Mouse (Mus musculus) kidney, embryonic 16.5 days (tissue): Measurements from ENCODE around the gene Tmem132b. TPM values are rescaled to one million over a fixed set of nuclear protein-coding genes. Genes with fewer than 3 reads are reported as not detected.
"Not testable (repeated sequence)": the region's sequence is repeated elsewhere in the genome, so short reads cannot be mapped to it uniquely, and the experiment has no call there.

Experiments
- ATAC-seq: fragments of 200-750 bp; cut with Nextera tagmentation; 2 replicates; pipeline ENCODE4 v1.8.0; 2017; ENCODE audit warnings: moderate TSS enrichment; ENCODE audit not compliant: low FRiP score, low TSS enrichment
- H3K27ac ChIP-seq: fragments of 300-500 bp; sonication (generic); 2 replicates; pipeline ENCODE4 v1.5.1; 2014; ENCODE audit warnings: low read length
- H3K27me3 ChIP-seq: fragments of 300-500 bp; sonication (generic); 2 replicates; pipeline ENCODE4 v1.6.1; 2014; ENCODE audit warnings: low read length, control low read depth, mixed read lengths; ENCODE audit not compliant: insufficient read depth
- H3K36me3 ChIP-seq: fragments of 300-500 bp; sonication (generic); 2 replicates; pipeline ENCODE4 v1.6.1; 2014; ENCODE audit warnings: low read length, control low read depth, mixed read lengths; ENCODE audit not compliant: insufficient read depth
- H3K4me1 ChIP-seq: fragments of 300-500 bp; sonication (generic); 2 replicates; pipeline ENCODE4 v1.6.1; 2014; ENCODE audit warnings: low read length, control low read depth, mixed read lengths; ENCODE audit not compliant: insufficient read depth
- H3K4me2 ChIP-seq: fragments of 300-500 bp; sonication (generic); replicated peaks from 2 replicates; pipeline ENCODE4 v1.6.1; 2014; ENCODE audit warnings: low read depth, low read length
- H3K4me3 ChIP-seq: fragments of 300-500 bp; sonication (generic); 2 replicates; pipeline ENCODE4 v1.5.1; 2014; ENCODE audit warnings: mild to moderate bottlenecking, low read length
- H3K9ac ChIP-seq: fragments of 300-500 bp; sonication (generic); replicated peaks from 2 replicates; pipeline ENCODE4 v1.6.1; 2014; ENCODE audit warnings: low read length
- H3K9me3 ChIP-seq: fragments of 300-500 bp; sonication (generic); 2 replicates; pipeline ENCODE4 v1.6.1; 2016; ENCODE audit warnings: low read length, control low read depth
- WGBS: fragments of 180-500 bp; shearing (Covaris S2); extraction: QIAGEN DNeasy Blood & Tissue Kit; methylation state at CpG from one replicate; pipeline ENCODE4 v1.1.7; 2014; 5-methylcytosine and 5-hydroxymethylcytosine counted together
- polyA plus RNA-seq: library from polyadenylated mRNA; unstranded; fragments of >200 nt; fragmentation: Nextera tagmentation; extraction: Ambion mirVana; gene quantifications from 2 replicates; pipeline ENCODE4 v1.2.1, GENCODE M21; 2015

Gene Tmem132b
- 0.18 and 0.39 TPM in 2 replicates for polyA plus RNA-seq

DNA sequence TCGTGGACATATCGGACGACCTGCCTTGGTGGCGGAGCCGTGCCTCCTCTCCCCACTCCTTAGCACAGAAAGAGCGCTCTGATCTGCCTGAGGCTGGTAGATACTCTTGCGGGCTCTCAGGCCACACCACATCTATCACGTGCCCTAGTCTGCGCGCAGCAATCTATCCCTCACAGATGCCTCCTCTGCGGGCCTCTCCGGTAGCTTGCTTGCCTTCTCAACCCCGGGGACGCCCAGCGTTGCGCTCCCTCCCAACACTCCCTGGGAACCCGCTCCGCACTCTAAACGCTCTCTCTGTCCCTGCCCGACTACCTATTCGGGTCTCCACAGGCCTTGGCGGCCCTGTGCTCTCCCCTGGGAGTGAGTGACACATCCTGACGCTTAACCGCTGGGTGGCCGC lies at the start of gene Tmem132b:
Tmem132b (plus strand) TSS at position 141 of the 400 bp plus-strand sequence.
- Histone ChIP-seq H3K36me3 (no peaks in the 10 kb centered on the region), H3K27ac (no peak within 1 kb of the TSS), H3K4me3 (peak within 1 kb of the TSS; percentile 54), H3K4me2 (peak within 1 kb of the TSS; percentile 94), H3K4me1 (peaks cover 26% of the 10 kb centered on the region), H3K27me3 (peaks cover 67% of the 10 kb centered on the region), H3K9me3 (peaks cover under 1% of the 10 kb centered on the region; the same call in 1 of the 2 replicates), H3K9ac (peak within 1 kb of the TSS; percentile 53)
- ATAC-seq, result no peak
- WGBS, result 2% methylated on average over 25 of the region's 25 CpGs

GRCm38 (mm10) chr5:125482474-125482873 lies 49.1 kb upstream of the Tmem132b start:
- Histone ChIP-seq H3K4me1 (peaks cover 13% of the 10 kb centered on the region), H3K9me3 (no peaks in the 10 kb centered on the region), H3K27ac (no peak overlapping the region), H3K27me3 (no peaks in the 10 kb centered on the region), H3K4me2 (no peak overlapping the region), H3K4me3 (no peak overlapping the region), H3K9ac (no peak overlapping the region), H3K36me3 (peaks cover 7% of the 10 kb centered on the region)
- ATAC-seq, result no peak
- WGBS, result 87% methylated on average over 7 of the region's 7 CpGs

DNA sequence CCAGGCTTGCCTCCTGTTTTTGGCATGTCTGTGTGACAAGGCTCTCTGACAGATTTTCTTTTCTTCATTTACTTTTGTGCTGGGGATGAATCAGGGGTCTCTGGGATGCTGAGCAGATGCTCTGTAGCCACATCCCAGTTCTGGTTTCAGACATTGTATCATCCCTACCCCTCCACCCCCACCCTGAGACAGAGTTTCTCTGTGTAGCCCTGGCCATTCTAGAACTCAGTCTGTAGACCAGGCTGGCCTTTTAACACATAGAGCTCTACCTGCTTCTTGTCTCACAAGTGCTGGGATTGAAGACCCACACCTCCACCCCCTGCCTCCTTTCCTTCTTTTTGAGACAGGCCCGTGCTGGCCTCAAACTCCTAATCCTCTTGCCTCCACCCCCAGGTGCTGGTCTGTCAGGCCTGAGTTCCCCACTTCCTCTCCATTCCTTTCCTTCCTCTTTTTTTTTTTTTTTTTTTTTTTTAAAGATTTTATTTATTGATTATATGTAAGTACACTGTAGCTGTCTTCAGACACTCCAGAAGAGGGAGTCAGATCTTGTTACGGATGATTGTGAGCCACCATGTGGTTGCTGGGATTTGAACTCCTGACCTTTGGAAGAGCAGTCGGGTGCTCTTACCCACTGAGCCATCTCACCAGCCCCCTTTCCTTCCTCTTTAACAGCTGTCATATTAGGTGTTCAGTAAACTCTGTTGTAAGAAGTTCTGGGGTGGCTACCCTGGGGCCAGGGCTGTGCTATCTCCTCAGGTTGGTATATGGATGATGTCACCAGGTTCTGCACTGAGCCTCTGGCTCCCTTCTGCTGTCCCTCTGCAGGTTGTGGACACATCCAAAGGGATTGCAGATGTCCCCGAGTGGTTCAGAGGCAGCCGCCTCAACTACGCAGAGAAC lies 47.6 kb upstream of the Tmem132b start:
- Histone ChIP-seq H3K4me1 (peaks cover 7% of the 10 kb centered on the region), H3K36me3 (peaks cover 7% of the 10 kb centered on the region), H3K27me3 (no peaks in the 10 kb centered on the region), H3K4me3 (no peak overlapping the region), H3K4me2 (no peak overlapping the region), H3K9ac (no peak overlapping the region), H3K27ac (no peak overlapping the region), H3K9me3 (no peaks in the 10 kb centered on the region)
- no peak for ATAC-seq
- WGBS, result 78% methylated on average over 5 of the region's 6 CpGs

DNA sequence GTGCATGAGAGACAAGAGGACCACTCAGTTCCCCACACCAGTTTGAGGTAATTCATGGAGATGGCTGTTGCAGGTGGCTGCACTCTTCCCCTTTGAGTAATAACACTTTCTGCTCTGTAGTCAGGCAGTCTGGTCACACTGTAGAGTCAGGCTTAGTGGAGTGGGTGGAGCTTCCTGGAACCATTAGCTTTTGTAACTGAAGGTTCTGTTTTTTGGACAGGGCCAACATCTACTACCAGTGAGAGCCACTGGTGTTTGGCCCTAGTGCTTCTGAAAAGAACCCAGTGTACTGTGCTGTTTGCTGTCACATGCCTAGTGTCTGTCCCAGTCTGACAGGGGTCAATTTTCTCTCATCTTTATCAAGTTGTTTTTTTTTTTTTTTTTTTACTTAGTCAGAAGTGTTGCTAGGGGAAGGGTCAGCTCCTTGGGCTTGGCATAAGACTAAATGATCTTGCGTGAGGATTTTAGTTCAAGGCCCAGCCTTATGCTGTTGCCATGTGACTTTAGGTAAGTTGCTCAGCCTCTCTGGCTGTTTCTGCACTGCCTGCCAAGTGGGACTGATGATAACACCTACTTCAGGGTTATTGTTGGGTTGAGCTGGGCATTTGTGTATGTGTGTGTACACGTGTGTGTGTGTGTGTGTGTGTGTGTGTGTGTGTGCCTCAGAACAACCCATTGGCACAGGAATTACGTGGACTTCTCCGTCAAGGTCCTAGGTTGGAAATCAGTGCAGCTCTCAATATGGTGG lies 46.4 kb upstream of the Tmem132b start:
- Histone ChIP-seq H3K27me3 (no peaks in the 10 kb centered on the region), H3K4me2 (no peak overlapping the region), H3K9me3 (no peaks in the 10 kb centered on the region), H3K27ac (no peak overlapping the region), H3K4me1 (peaks cover 7% of the 10 kb centered on the region), H3K36me3 (peaks cover 13% of the 10 kb centered on the region), H3K9ac (no peak overlapping the region), H3K4me3 (no peak overlapping the region)
- WGBS, result 93% methylated on average over 4 of the region's 4 CpGs
- no peak for ATAC-seq

DNA sequence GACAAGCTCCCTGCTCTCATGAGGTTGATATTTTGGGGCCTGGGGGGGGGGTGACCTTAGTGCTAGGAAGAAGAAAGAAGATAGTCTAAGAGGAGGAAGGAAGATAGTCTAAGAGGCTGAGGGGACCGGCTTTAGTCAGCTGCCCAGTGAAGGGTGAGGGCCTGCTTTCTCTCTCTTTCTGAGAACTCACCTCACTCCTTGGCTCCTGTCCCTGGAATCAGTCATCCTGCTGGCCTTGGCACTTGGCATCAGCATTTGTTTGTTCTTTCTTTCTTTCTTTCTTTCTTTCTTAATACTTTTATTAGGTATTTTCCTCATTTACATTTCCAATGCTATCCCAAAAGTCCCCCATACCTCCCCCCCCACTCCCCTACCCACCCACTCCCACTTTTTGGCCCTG lies 45.5 kb upstream of the Tmem132b start:
- Histone ChIP-seq H3K27me3 (no peaks in the 10 kb centered on the region), H3K4me1 (peaks cover 7% of the 10 kb centered on the region), H3K9me3 (no peaks in the 10 kb centered on the region), H3K9ac (no peak overlapping the region), H3K4me3 (no peak overlapping the region), H3K36me3 (peaks cover 19% of the 10 kb centered on the region), H3K4me2 (no peak overlapping the region), H3K27ac (no peak overlapping the region)
- ATAC-seq, result no peak
- WGBS, result 88% methylated on average over 1 of the region's 1 CpGs

GRCm38 (mm10) chr5:125487375-125488115 lies 44.0 kb upstream of the Tmem132b start:
- ATAC-seq, result peak; percentile 96
- Histone ChIP-seq H3K9ac (no peak overlapping the region), H3K9me3 (no peaks in the 10 kb centered on the region), H3K27me3 (no peaks in the 10 kb centered on the region), H3K4me2 (no peak overlapping the region), H3K4me3 (no peak overlapping the region), H3K27ac (peak overlapping the region; percentile 84), H3K36me3 (peaks cover 25% of the 10 kb centered on the region), H3K4me1 (peaks cover 7% of the 10 kb centered on the region)
- WGBS, result 40% methylated on average over 11 of the region's 11 CpGs

DNA sequence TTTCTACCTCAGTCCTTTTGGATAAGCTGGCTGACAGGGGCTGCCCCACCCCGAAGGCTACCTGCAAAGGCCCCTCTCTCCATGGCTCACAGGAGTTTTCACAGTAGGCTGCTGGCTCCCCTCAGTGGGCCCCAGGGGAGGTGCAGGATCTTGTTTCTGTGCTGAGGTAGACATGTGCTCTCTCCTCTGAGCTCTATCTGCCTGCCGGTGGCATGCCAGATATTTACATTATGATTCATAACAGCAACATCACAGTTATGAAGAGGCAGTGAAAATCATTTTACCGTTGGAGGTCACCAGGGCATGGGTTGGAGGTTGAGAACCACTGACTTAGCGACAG lies 43.5 kb upstream of the Tmem132b start:
- H3K4me2 ChIP-seq, result no peak overlapping the region
- H3K27ac ChIP-seq, result peak overlapping the region; percentile 84
- H3K4me1 ChIP-seq, result peaks cover 7% of the 10 kb centered on the region
- no peak overlapping the region for H3K9ac ChIP-seq
- no peak overlapping the region for H3K4me3 ChIP-seq
- 38% methylated on average over 4 of the region's 4 CpGs for WGBS
- no peaks in the 10 kb centered on the region for H3K27me3 ChIP-seq
- ATAC-seq, result peak; percentile 85
- no peaks in the 10 kb centered on the region for H3K9me3 ChIP-seq
- peaks cover 21% of the 10 kb centered on the region for H3K36me3 ChIP-seq

DNA sequence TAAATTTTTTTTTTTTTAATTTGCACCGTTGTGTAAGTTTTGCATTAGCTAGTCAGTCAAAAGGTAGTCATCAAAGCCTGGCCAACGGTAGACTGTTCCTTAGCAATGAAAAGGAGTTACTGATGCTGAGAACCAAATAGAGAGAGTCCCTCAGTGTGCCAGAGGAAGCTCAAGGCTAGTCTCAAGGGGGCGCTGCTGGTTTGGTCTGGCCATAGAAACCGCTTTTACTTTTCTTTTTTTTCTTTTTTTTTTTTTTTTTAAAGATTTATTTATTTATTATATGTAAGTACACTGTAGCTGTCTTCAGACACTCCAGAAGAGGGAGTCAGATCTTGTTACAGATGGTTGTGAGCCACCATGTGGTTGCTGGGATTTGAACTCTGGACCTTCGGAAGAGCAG lies 42.6 kb upstream of the Tmem132b start:
- not testable (repeated sequence) for H3K4me1 ChIP-seq, H3K4me2 ChIP-seq, H3K4me3 ChIP-seq, ATAC-seq, H3K27me3 ChIP-seq, H3K9ac ChIP-seq, H3K27ac ChIP-seq, H3K9me3 ChIP-seq
- WGBS, result 92% methylated on average over 5 of the region's 5 CpGs
- H3K36me3 ChIP-seq, result peaks cover 19% of the 10 kb centered on the region

DNA sequence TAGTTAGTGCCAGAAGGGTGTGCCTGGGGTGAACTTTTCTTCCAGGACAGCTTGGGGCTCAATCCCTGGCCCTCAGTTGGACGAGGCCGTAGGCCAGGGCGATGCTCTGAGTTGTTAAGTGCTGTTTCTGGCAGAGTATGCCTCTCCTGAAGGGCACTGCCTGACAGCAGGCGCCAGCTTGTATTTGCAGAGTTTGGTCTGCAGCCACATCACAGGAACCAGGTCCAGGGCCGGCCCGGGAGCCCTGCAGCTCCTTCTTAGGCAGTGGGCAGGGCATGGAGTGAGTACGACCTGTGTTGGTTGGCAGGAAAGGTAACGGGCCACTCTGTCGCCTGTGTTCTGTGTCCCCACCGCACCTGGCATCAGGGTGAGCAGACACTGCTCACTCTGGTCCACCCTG lies 40.5 kb upstream of the Tmem132b start:
- H3K27ac ChIP-seq, result no peak overlapping the region
- no peak overlapping the region for H3K4me2 ChIP-seq
- H3K9me3 ChIP-seq, result no peaks in the 10 kb centered on the region
- H3K9ac ChIP-seq, result no peak overlapping the region
- 94% methylated on average over 10 of the region's 10 CpGs for WGBS
- no peak overlapping the region for H3K4me3 ChIP-seq
- ATAC-seq, result no peak
- peaks cover 23% of the 10 kb centered on the region for H3K36me3 ChIP-seq
- peaks cover 7% of the 10 kb centered on the region for H3K4me1 ChIP-seq
- H3K27me3 ChIP-seq, result no peaks in the 10 kb centered on the region
